Mouse (Mus musculus): ENCODE data around the gene Gng3. TPM values are rescaled to one million over a fixed set of nuclear protein-coding genes. Genes with fewer than 3 reads are reported as not detected.
"Not testable (repeated sequence)": the region's sequence is repeated elsewhere in the genome, so short reads cannot be mapped to it uniquely, and the experiment has no call there.

Gng3 gene
- polyA plus RNA-seq (2016; fragmentation: Nextera tagmentation; extraction: Ambion mirVana), result 2.6 and 4.7 TPM in 2 replicates

DNA sequence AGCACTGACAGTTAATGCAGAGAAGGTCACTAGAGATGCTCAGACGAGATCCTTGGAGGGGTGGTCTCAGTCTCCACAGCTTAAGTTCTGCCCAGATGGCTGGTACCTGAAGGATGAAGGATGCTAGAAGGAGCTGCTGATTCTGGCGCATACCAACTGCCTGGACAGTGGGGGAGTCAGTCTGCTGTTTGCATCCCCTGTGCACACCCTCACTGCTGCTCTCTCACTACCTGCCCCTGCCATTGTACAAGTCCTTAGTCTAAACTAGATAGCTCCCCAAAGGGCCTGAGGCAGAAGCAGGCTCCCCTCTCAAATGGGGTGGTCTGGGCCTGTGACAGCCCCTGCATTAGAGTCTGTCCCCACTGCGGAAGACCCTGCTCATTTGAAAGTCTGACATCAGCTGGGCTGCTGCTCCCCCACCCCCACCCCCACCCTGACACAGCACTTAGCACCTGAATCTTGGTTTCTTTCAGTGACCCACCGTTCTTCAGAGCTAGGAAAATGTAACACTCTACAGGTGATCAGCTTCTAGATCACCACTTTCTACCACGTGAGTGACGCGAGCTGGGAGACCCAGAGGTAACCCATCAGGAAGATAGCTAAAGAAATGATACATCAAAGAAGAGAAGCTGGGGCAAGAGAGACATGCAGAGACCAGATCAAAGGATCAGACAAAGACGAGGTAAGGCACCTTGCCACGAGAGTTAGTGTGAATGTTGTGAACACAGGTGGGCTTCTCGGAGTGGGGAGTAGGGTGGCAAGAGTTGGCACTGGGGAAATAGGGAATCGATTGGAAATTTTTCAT is at the start of gene Gng3:
Gene Gng3 (minus strand): TSS at position 92 of the 805 bp plus-strand sequence.
- Histone ChIP-seq H3K9me3 (no peaks in the 10 kb centered on the region), H3K27ac (peak within 1 kb of the TSS; percentile 98), H3K36me3 (peaks cover 33% of the 10 kb centered on the region), H3K4me3 (peak within 1 kb of the TSS; percentile 69), H3K4me1 (peaks cover 41% of the 10 kb centered on the region), H3K27me3 (ENCODE audit: insufficient read depth, poor library complexity, severe bottlenecking) (no peaks in the 10 kb centered on the region)
- DNase-seq (ENCODE audit: low spot score), result no peak
- WGBS, result 43% methylated on average over 11 of the region's 11 CpGs

DNA sequence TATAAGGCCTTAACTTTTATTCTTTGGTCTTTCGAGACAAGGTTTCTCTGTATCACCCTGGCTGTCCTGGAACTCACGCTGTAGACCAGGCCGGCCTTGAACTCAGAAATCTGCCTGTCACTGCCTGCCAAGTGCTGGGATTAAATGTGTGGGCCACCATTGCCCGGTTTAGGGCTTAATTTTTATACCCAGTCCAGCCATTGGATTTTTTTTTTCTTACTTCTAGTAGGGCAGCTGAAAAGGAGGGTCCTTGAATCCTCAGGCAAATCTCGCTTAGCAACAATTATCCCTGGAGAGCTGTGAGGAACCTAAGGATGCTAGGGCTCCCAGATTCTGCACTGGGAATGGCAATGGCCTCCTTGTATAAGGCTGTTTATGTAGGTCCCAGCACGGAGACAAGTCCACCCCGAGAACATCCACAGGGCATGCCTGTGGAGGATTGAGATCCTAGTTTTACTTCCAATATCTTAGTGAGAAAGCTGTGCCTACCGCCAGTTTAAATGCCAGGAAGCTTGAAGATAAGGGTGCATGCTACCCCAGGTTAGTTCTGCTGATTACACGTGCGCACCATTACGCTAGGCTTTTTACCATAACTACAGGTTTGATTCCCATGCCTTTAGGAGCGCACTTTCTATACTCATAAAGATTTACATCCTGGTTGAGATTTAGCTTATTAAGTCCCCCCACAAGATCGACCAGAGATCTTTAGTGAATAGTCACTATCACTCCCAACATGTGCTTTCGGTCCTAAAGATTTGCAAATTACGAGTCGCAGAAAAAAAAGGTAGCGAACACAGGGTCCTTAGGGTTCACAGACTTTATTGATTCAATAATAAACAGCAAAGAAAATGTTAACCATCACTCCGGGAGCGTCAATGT is 48.8 kb upstream of the Gng3 start:
- no peaks in the 10 kb centered on the region for H3K27me3 ChIP-seq (ENCODE audit: insufficient read depth, poor library complexity, severe bottlenecking)
- WGBS, result 19% methylated on average over 19 of the region's 19 CpGs
- H3K9me3 ChIP-seq, result no peaks in the 10 kb centered on the region
- H3K4me3 ChIP-seq, result peak overlapping the region; percentile 71
- H3K36me3 ChIP-seq, result peaks cover 13% of the 10 kb centered on the region
- peak overlapping the region; percentile 88 for H3K27ac ChIP-seq
- DNase-seq (ENCODE audit: low spot score), result no peak
- H3K4me1 ChIP-seq, result peaks cover 8% of the 10 kb centered on the region

GRCm38 (mm10) chr19:8886916-8887584 is 48.1 kb upstream of the Gng3 start:
- Histone ChIP-seq H3K27ac (peak overlapping the region; percentile 88), H3K4me3 (peak overlapping the region; percentile 71; the same call in 1 of the 2 replicates), H3K27me3 (ENCODE audit: insufficient read depth, poor library complexity, severe bottlenecking) (no peaks in the 10 kb centered on the region), H3K9me3 (no peaks in the 10 kb centered on the region), H3K36me3 (peaks cover 13% of the 10 kb centered on the region), H3K4me1 (peaks cover 8% of the 10 kb centered on the region)
- WGBS, result 41% methylated on average over 1 of the region's 1 CpGs
- no peak for DNase-seq (ENCODE audit: low spot score)

DNA sequence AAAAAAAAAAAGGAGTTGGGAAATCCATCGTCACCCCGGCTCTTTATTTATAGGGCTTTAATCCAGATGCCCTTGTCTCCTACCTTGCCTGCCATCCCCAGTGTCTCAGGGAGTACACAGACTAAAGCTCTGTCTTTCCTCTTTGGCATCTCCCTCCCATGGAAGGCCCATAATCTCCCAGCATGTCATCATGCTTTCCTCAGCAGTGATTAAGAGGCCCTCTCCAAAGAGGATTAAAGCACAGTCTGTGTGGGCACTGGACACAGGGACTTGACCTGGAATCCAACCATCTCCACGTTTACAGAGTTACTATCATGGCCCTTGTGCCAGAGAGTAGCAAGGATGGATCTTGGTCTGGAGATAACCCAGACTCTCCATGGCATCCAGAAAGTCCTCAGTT is 44.6 kb upstream of the Gng3 start, which contains the start of the genes Lbhd1 and Gm49403:
Gene Lbhd1 (plus strand): TSS at position 117 of the 400 bp plus-strand sequence.
Gene Gm49403 (plus strand): TSS at position 315 of the 400 bp plus-strand sequence.
- Histone ChIP-seq H3K27ac (no peak within 1 kb of the TSS), H3K4me1 (peaks cover 10% of the 10 kb centered on the region), H3K27me3 (ENCODE audit: insufficient read depth, poor library complexity, severe bottlenecking) (no peaks in the 10 kb centered on the region), H3K9me3 (no peaks in the 10 kb centered on the region), H3K4me3 (no peak within 1 kb of the TSS), H3K36me3 (no peaks in the 10 kb centered on the region)
- WGBS, result 72% methylated on average over 3 of the region's 3 CpGs
- DNase-seq (ENCODE audit: low spot score), result no peak

- Histone ChIP-seq H3K27me3 (ENCODE audit: insufficient read depth, poor library complexity, severe bottlenecking) (no peaks in the 10 kb centered on the region), H3K27ac (peak overlapping the region; percentile 94; the same call in 1 of the 2 replicates), H3K36me3 (peaks cover 17% of the 10 kb centered on the region), H3K4me3 (peak overlapping the region; percentile 67), H3K4me1 (peaks cover 5% of the 10 kb centered on the region; the same call in 1 of the 2 replicates), H3K9me3 (no peaks in the 10 kb centered on the region)
- WGBS, result 22% methylated on average over 3 of the region's 3 CpGs
- DNase-seq (ENCODE audit: low spot score), result no peak
These were observed 42.0 kb upstream of the Gng3 start for GRCm38 (mm10) chr19:8881034-8881392.

GRCm38 (mm10) chr19:8880311-8881033 is 41.5 kb upstream of the Gng3 start, which contains the start of gene Uqcc3:
Gene Uqcc3, minus strand, starts transcription at chr19:8880923.
- Histone ChIP-seq H3K27me3 (ENCODE audit: insufficient read depth, poor library complexity, severe bottlenecking) (no peaks in the 10 kb centered on the region), H3K4me1 (peaks cover 5% of the 10 kb centered on the region; the same call in 1 of the 2 replicates), H3K4me3 (peak within 1 kb of the TSS; percentile 67), H3K9me3 (no peaks in the 10 kb centered on the region), H3K27ac (peak within 1 kb of the TSS; percentile 94), H3K36me3 (peaks cover 23% of the 10 kb centered on the region)
- peak; percentile 93 for DNase-seq (ENCODE audit: low spot score)
- 2% methylated on average over 42 of the region's 42 CpGs for WGBS

- H3K4me3 ChIP-seq, result no peak overlapping the region
- 90% methylated on average over 7 of the region's 7 CpGs for WGBS
- peaks cover 11% of the 10 kb centered on the region for H3K4me1 ChIP-seq
- no peaks in the 10 kb centered on the region for H3K27me3 ChIP-seq (ENCODE audit: insufficient read depth, poor library complexity, severe bottlenecking)
- no peak overlapping the region for H3K27ac ChIP-seq
- peaks cover 46% of the 10 kb centered on the region for H3K36me3 ChIP-seq
- DNase-seq (ENCODE audit: low spot score), result no peak
- H3K9me3 ChIP-seq, result no peaks in the 10 kb centered on the region
These were observed 36.0 kb upstream of the Gng3 start for GRCm38 (mm10) chr19:8875031-8875430.

- H3K27ac ChIP-seq, result peak overlapping the region; percentile 94
These were observed 33.4 kb upstream of the Gng3 start for GRCm38 (mm10) chr19:8872266-8872840.

DNA sequence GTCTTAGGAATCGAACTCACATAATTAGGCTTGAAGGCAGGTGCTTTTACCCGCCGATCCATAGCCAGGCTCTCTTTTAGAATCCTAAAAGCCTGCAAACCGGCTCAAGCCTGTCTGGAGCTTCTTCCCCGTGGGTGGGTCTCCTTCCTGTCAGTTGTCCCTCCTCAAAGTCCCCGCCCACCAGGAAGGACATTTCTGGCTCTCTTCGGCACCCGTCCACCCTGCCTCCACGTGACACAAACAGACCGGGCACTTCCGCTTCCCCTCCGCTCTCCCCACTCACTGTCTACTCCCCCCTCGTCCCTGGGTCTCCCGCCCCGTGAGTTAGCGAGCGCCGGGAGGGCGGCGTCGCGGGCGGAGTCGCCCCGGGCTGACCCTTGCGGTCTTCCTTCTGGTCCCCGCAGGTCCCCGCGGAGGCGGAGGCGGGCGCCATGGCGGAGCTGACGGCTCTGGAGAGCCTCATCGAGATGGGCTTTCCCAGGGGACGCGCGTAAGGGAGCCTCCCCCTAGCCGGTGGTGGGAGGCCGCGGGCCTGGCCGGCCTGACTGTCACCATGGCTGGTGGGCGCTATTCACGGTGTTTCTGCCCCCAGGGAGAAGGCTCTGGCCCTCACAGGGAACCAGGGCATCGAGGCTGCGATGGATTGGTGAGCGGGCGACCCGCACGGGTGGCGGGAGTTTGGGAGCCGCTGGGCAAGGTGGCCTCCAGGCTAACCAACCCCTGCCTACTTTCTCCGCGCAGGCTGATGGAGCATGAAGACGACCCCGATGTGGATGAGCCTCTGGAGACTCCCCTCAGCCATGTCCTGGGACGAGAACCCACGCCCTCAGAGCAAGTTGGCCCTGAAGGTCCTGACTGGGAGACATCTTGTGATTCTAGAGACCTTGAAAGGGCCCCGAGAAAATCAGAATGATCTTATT is 32.5 kb upstream of the Gng3 start, which contains the start of gene Ubxn1:
Gene Ubxn1 (plus strand): TSS at position 230 of the 920 bp plus-strand sequence.
- H3K4me1 ChIP-seq, result peaks cover 6% of the 10 kb centered on the region
- peak; percentile 99 for DNase-seq (ENCODE audit: low spot score)
- H3K36me3 ChIP-seq, result peaks cover 33% of the 10 kb centered on the region
- no peaks in the 10 kb centered on the region for H3K27me3 ChIP-seq (ENCODE audit: insufficient read depth, poor library complexity, severe bottlenecking)
- no peaks in the 10 kb centered on the region for H3K9me3 ChIP-seq
- 1% methylated on average over 59 of the region's 59 CpGs for WGBS
- peak within 1 kb of the TSS; percentile 94 for H3K27ac ChIP-seq
- peak within 1 kb of the TSS; percentile 94 for H3K4me3 ChIP-seq

More at GRCm38 (mm10) chr19:8872266-8872840, 33.4 kb upstream of the Gng3 start:
- H3K27me3 ChIP-seq (ENCODE audit: insufficient read depth, poor library complexity, severe bottlenecking), result no peaks in the 10 kb centered on the region
- WGBS, result 79% methylated on average over 10 of the region's 10 CpGs
- H3K4me1 ChIP-seq, result peaks cover 6% of the 10 kb centered on the region
- DNase-seq (ENCODE audit: low spot score), result no peak
- peak overlapping the region; percentile 94 for H3K4me3 ChIP-seq
- H3K9me3 ChIP-seq, result no peaks in the 10 kb centered on the region
- H3K36me3 ChIP-seq, result peaks cover 37% of the 10 kb centered on the region

GRCm38 (mm10) chr19:8870838-8871237 is 31.8 kb upstream of the Gng3 start:
- no peak for DNase-seq (ENCODE audit: low spot score)
- Histone ChIP-seq H3K9me3 (no peaks in the 10 kb centered on the region), H3K27me3 (ENCODE audit: insufficient read depth, poor library complexity, severe bottlenecking) (no peaks in the 10 kb centered on the region), H3K4me3 (peak overlapping the region; percentile 94), H3K27ac (peak overlapping the region; percentile 94), H3K36me3 (peaks cover 27% of the 10 kb centered on the region), H3K4me1 (peaks cover 6% of the 10 kb centered on the region)
- 38% methylated on average over 9 of the region's 9 CpGs for WGBS

- not testable (repeated sequence) for H3K9me3 ChIP-seq; DNase-seq (ENCODE audit: low spot score); H3K4me1 ChIP-seq; H3K27me3 ChIP-seq (ENCODE audit: insufficient read depth, poor library complexity, severe bottlenecking)
- H3K36me3 ChIP-seq, result peaks cover 22% of the 10 kb centered on the region
- peak overlapping the region; percentile 94 for H3K4me3 ChIP-seq
- peak overlapping the region; percentile 94; the same call in 1 of the 2 replicates for H3K27ac ChIP-seq
- 78% methylated on average over 3 of the region's 3 CpGs for WGBS
These were observed 31.4 kb upstream of the Gng3 start for GRCm38 (mm10) chr19:8870381-8870780.
